Mouse (Mus musculus): ENCODE measurements around the gene Pi4kb. TPM values are rescaled to one million over a fixed set of nuclear protein-coding genes. Genes with fewer than 3 reads are reported as not detected.

Pi4kb gene
- polyA plus RNA-seq, 1 experiment, result 33.2 TPM

- no peak for TF ChIP-seq MYOD1 (IDR thresholded peaks at IDR 0.05; ENCODE audit: control insufficient read depth, insufficient read length, low read depth)
- TF ChIP-seq MYOG (IDR thresholded peaks at IDR 0.05; ENCODE audit: control insufficient read depth, extremely low read depth, insufficient read length), result no peak
- no peak for TF ChIP-seq FOSL1 (IDR thresholded peaks at IDR 0.05; ENCODE audit: insufficient read depth, low read length, poor library complexity, severe bottlenecking)
- TF ChIP-seq CTCF (IDR thresholded peaks at IDR 0.05; ENCODE audit: control insufficient read depth, insufficient read depth, insufficient read length), result no peak
- TF ChIP-seq CEBPB (IDR thresholded peaks at IDR 0.05; ENCODE audit: low read depth), result no peak
- no peak for TF ChIP-seq USF1 (IDR thresholded peaks at IDR 0.05; ENCODE audit: low read depth)
- no peak for TF ChIP-seq MAX (IDR thresholded peaks at IDR 0.05)
- Histone ChIP-seq H3ac (ENCODE audit: control insufficient read depth, insufficient read length, low read depth) (no peak overlapping the region), H3K36me3 (ENCODE audit: control insufficient read depth, insufficient read depth) (no peaks in the 10 kb centered on the region), H3K79me2 (ENCODE audit: control insufficient read depth, insufficient read depth) (no peaks in the 10 kb centered on the region), H3K27me3 (ENCODE audit: control insufficient read depth, insufficient read depth, insufficient read length) (no peaks in the 10 kb centered on the region), H3K79me3 (ENCODE audit: low read depth) (no peaks in the 10 kb centered on the region), H3K4me3 (ENCODE audit: insufficient read depth, poor library complexity, severe bottlenecking) (no peak overlapping the region)
These were observed 26.4 kb upstream of the Pi4kb start for GRCm38 (mm10) chr3:94948066-94948614.

- Histone ChIP-seq H3K4me3 (ENCODE audit: insufficient read depth, poor library complexity, severe bottlenecking) (no peak overlapping the region), H3K36me3 (ENCODE audit: control insufficient read depth, insufficient read depth) (no peaks in the 10 kb centered on the region), H3K79me3 (ENCODE audit: low read depth) (no peaks in the 10 kb centered on the region), H3K27me3 (ENCODE audit: control insufficient read depth, insufficient read depth, insufficient read length) (no peaks in the 10 kb centered on the region), H3ac (ENCODE audit: control insufficient read depth, insufficient read length, low read depth) (no peak overlapping the region), H3K79me2 (ENCODE audit: control insufficient read depth, insufficient read depth) (no peaks in the 10 kb centered on the region)
- TF ChIP-seq CEBPB (IDR thresholded peaks at IDR 0.05; ENCODE audit: low read depth) (no peak), FOSL1 (IDR thresholded peaks at IDR 0.05; ENCODE audit: insufficient read depth, low read length, poor library complexity, severe bottlenecking) (no peak), CTCF (IDR thresholded peaks at IDR 0.05; ENCODE audit: control insufficient read depth, insufficient read depth, insufficient read length) (no peak), MYOG (IDR thresholded peaks at IDR 0.05; ENCODE audit: control insufficient read depth, extremely low read depth, insufficient read length) (no peak), MAX (IDR thresholded peaks at IDR 0.05) (no peak), USF1 (IDR thresholded peaks at IDR 0.05; ENCODE audit: low read depth) (no peak), MYOD1 (IDR thresholded peaks at IDR 0.05; ENCODE audit: control insufficient read depth, insufficient read length, low read depth) (no peak)
These were observed 24.9 kb upstream of the Pi4kb start for GRCm38 (mm10) chr3:94949645-94950044.

GRCm38 (mm10) chr3:94952806-94953205 lies 21.7 kb upstream of the Pi4kb start:
- H3K36me3 ChIP-seq (ENCODE audit: control insufficient read depth, insufficient read depth), result peaks cover 7% of the 10 kb centered on the region
- H3K79me2 ChIP-seq (ENCODE audit: control insufficient read depth, insufficient read depth), result no peaks in the 10 kb centered on the region
- no peaks in the 10 kb centered on the region for H3K79me3 ChIP-seq (ENCODE audit: low read depth)
- no peak overlapping the region for H3ac ChIP-seq (ENCODE audit: control insufficient read depth, insufficient read length, low read depth)
- no peak for TF ChIP-seq MYOG (IDR thresholded peaks at IDR 0.05; ENCODE audit: control insufficient read depth, extremely low read depth, insufficient read length)
- no peak for TF ChIP-seq MYOD1 (IDR thresholded peaks at IDR 0.05; ENCODE audit: control insufficient read depth, insufficient read length, low read depth)
- no peak for TF ChIP-seq FOSL1 (IDR thresholded peaks at IDR 0.05; ENCODE audit: insufficient read depth, low read length, poor library complexity, severe bottlenecking)
- no peak for TF ChIP-seq USF1 (IDR thresholded peaks at IDR 0.05; ENCODE audit: low read depth)
- no peak for TF ChIP-seq CTCF (IDR thresholded peaks at IDR 0.05; ENCODE audit: control insufficient read depth, insufficient read depth, insufficient read length)
- TF ChIP-seq CEBPB (IDR thresholded peaks at IDR 0.05; ENCODE audit: low read depth), result no peak
- TF ChIP-seq MAX (IDR thresholded peaks at IDR 0.05), result no peak
- no peaks in the 10 kb centered on the region for H3K27me3 ChIP-seq (ENCODE audit: control insufficient read depth, insufficient read depth, insufficient read length)
- H3K4me3 ChIP-seq (ENCODE audit: insufficient read depth, poor library complexity, severe bottlenecking), result no peak overlapping the region

GRCm38 (mm10) chr3:94953384-94953763 lies 21.2 kb upstream of the Pi4kb start:
- TF ChIP-seq CTCF (IDR thresholded peaks at IDR 0.05; ENCODE audit: control insufficient read depth, insufficient read depth, insufficient read length) (no peak), FOSL1 (IDR thresholded peaks at IDR 0.05; ENCODE audit: insufficient read depth, low read length, poor library complexity, severe bottlenecking) (no peak), USF1 (IDR thresholded peaks at IDR 0.05; ENCODE audit: low read depth) (no peak), MYOD1 (IDR thresholded peaks at IDR 0.05; ENCODE audit: control insufficient read depth, insufficient read length, low read depth) (no peak), MAX (IDR thresholded peaks at IDR 0.05) (no peak), CEBPB (IDR thresholded peaks at IDR 0.05; ENCODE audit: low read depth) (no peak), MYOG (IDR thresholded peaks at IDR 0.05; ENCODE audit: control insufficient read depth, extremely low read depth, insufficient read length) (no peak)
- Histone ChIP-seq H3K36me3 (ENCODE audit: control insufficient read depth, insufficient read depth) (peaks cover 7% of the 10 kb centered on the region), H3ac (ENCODE audit: control insufficient read depth, insufficient read length, low read depth) (peak overlapping the region; percentile 53), H3K4me3 (ENCODE audit: insufficient read depth, poor library complexity, severe bottlenecking) (peak overlapping the region; percentile 74), H3K79me3 (ENCODE audit: low read depth) (no peaks in the 10 kb centered on the region), H3K27me3 (ENCODE audit: control insufficient read depth, insufficient read depth, insufficient read length) (no peaks in the 10 kb centered on the region), H3K79me2 (ENCODE audit: control insufficient read depth, insufficient read depth) (no peaks in the 10 kb centered on the region)

- no peaks in the 10 kb centered on the region for H3K27me3 ChIP-seq (ENCODE audit: control insufficient read depth, insufficient read depth, insufficient read length)
- H3K4me3 ChIP-seq (ENCODE audit: insufficient read depth, poor library complexity, severe bottlenecking), result peak within 1 kb of the TSS; percentile 74
- H3K79me2 ChIP-seq (ENCODE audit: control insufficient read depth, insufficient read depth), result no peaks in the 10 kb centered on the region
- H3K36me3 ChIP-seq (ENCODE audit: control insufficient read depth, insufficient read depth), result peaks cover 7% of the 10 kb centered on the region
- H3ac ChIP-seq (ENCODE audit: control insufficient read depth, insufficient read length, low read depth), result peak within 1 kb of the TSS; percentile 53
- no peaks in the 10 kb centered on the region for H3K79me3 ChIP-seq (ENCODE audit: low read depth)
- TF ChIP-seq MAX (IDR thresholded peaks at IDR 0.05) (peak; percentile 80), FOSL1 (IDR thresholded peaks at IDR 0.05; ENCODE audit: insufficient read depth, low read length, poor library complexity, severe bottlenecking) (no peak), CEBPB (IDR thresholded peaks at IDR 0.05; ENCODE audit: low read depth) (no peak), CTCF (IDR thresholded peaks at IDR 0.05; ENCODE audit: control insufficient read depth, insufficient read depth, insufficient read length) (no peak)
These were observed 20.5 kb upstream of the Pi4kb start, which contains the start of gene Rfx5 for GRCm38 (mm10) chr3:94953764-94954616. Rfx5 (plus strand) TSS chr3:94954075.
